Mouse (Mus musculus) adipose tissue, adult 10 weeks (tissue): ENCODE measurements around the gene Hist1h2ai. TPM values are rescaled to one million over a fixed set of nuclear protein-coding genes. Genes with fewer than 3 reads are reported as not detected.

Source experiments
- polyA plus RNA-seq: library from polyadenylated mRNA; stranded (reverse); fragments of 350-450 nt; fragmentation: Illumina TruSeq; extraction: RNeasy Lipid Tissue Mini Kit (QIAGEN cat#74804); gene quantifications from one replicate; pipeline ENCODE4 v1.2.3, GENCODE M21; 2014; ENCODE audit warnings: low read depth, low replicate concordance

Hist1h2ai gene
- not detected for polyA plus RNA-seq

DNA sequence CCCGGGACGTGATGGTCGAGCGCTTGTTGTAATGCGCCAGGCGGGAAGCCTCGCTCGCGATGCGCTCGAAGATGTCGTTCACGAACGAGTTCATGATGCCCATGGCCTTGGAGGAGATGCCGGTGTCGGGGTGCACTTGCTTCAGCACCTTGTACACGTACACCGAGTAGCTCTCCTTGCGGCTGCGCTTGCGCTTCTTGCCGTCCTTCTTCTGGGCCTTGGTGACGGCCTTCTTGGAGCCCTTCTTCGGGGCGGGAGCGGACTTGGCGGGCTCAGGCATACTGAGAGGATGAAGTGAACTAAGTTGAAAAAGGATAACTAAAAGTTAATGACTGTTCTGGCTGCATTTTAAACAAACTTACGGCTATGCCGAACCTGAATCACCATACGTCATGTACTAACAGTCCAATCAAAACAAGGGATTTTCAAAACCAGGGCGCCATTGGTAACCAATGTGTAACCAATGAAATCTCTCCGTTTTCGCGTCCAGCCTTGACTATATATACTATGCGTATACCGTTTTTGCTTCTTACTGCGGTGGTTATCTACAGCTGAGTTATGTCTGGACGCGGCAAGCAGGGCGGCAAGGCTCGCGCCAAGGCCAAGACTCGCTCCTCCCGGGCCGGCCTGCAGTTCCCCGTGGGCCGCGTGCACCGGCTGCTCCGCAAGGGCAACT, at the start of gene Hist1h2ai, which contains the start of gene Hist1h2bl:
Hist1h2ai (plus strand) TSS at position 559 of the 676 bp plus-strand sequence.
Hist1h2bl (minus strand) TSS at position 280 of the 676 bp plus-strand sequence.

DNA sequence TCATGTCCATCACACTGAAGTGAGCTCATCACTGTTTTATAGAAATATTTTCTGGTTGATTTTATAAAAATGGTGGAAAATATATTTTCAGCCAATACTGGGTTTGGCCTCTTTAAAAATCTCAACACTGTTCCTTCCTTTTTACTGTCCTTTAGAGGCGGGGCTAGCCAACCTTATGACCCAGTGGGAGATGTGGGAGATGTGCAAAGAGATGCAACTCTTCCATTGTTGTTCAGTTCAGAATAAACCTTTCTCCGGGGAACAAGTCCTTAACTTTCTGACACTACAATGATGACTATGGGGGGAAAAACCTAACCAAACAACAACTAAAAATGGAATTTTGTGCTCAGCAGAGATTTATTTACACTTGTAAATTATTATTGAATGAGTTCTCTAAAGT, 38.9 kb upstream of the Hist1h2ai start, which contains the start of gene Olfr1360:
Olfr1360 (minus strand) TSS at position 101 of the 400 bp plus-strand sequence.

DNA sequence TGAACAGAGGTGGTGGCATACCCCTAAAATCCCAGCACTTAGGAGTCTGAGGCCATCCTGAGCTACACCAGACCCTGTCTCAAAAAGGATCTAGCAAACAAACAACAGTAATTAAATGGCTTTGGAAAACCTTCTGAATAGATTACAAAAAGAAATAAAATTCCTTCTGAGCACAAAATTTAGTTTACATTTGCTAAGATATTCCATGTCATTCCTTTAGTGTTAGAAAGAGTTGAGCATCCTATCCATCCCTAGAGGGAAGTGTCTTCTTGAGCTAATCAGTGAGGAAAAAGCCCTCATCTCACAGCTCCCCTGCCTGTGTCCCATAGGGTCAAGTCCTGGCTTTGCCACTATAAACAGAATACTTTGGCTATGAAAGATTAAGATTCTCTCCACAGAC, 18.4 kb upstream of the Hist1h2ai start, which contains the start of gene Olfr1359:
Olfr1359 (plus strand) TSS at position 301 of the 400 bp plus-strand sequence.

DNA sequence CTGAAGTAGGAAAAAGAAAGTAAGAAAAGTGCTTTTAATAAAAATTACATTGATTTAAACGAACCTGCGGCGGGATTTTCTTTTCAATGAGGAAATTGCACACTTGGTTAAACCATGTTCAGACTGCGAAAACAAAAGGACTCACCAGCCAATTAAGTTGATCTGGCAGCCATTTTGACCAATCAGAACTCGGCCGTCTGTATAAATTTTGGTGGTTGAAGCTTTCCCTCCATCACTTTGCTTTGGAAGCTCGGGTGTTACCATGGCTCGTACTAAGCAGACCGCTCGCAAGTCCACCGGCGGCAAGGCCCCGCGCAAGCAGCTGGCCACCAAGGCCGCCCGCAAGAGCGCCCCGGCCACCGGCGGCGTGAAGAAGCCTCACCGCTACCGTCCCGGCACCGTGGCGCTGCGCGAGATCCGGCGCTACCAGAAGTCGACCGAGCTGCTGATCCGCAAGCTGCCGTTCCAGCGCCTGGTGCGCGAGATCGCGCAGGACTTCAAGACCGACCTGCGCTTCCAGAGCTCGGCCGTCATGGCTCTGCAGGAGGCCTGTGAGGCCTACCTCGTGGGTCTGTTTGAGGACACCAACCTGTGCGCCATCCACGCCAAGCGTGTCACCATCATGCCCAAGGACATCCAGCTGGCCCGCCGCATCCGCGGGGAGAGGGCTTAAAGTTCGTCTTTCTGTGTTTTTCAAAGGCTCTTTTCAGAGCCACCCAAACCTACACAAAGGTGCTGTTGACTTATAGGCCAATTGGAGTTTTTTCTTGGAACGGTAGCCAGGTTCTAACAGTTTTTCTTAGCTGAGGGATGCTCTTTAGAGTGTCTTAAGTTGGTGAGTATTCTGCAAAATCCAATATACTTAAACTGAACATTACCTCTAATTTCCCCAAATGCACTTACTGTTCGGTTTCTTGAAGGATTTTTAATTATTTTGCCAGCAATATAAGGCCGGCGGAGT, 1.5 kb downstream of the Hist1h2ai start, which contains the start of gene Hist1h3h:
Hist1h3h (plus strand) TSS at position 263 of the 961 bp plus-strand sequence.

DNA sequence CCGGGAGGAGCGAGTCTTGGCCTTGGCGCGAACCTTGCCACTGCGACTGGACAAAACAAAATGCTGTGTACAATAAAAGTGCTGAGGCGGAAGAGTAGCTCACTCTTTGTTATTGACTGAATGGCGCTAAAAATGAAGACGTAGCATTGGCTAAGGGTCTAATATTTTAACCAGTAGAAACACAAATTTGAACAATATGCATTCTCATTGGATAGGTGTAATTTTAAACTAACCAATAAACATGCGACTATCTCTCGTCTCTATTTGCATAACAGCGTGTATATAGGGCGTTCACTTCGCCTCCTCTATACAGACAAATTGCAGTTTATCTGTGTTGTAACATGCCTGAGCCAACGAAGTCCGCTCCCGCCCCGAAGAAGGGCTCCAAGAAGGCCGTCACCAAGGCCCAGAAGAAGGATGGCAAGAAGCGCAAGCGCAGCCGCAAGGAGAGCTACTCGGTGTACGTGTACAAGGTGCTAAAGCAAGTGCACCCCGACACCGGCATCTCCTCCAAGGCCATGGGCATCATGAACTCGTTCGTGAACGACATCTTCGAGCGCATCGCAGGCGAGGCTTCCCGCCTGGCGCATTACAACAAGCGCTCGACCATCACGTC, 5.6 kb downstream of the Hist1h2ai start, which contains the start of gene Hist1h2bm:
Hist1h2bm (plus strand) TSS at position 288 of the 616 bp plus-strand sequence.

DNA sequence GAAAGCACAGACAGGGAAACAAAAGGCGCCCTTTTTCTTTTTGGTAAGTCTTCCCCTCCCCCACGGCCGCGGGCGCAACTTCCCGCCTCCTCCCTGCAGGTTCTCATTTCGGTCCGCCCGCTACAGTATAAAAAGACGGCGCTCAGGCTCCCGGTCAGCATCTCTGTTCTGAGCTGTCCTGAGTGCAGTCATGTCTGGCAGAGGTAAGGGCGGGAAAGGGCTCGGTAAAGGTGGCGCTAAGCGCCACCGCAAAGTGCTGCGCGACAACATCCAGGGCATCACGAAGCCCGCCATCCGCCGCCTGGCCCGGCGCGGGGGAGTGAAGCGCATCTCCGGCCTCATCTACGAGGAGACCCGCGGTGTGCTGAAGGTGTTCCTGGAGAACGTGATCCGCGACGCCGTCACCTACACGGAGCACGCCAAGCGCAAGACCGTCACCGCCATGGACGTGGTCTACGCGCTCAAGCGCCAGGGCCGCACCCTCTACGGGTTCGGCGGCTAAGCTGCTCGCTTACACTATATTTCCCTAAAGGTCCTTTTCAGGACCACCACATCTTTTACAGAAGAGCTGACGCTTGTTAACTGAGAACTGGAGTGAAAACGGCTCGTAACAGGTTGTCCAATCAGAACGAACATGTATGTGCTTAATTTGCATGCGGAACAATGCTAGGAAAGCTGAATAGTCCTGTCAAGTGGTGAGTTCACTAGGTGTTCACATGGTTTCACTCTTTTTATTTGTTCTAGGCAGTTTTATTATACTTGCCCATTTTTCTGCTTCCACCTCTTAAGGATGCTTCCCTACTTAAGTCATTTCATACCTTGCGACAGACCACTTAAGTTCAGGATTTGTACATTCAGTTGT, 18.9 kb downstream of the Hist1h2ai start, which contains the start of gene Hist1h4j:
Hist1h4j (plus strand) TSS at position 159 of the 862 bp plus-strand sequence.

DNA sequence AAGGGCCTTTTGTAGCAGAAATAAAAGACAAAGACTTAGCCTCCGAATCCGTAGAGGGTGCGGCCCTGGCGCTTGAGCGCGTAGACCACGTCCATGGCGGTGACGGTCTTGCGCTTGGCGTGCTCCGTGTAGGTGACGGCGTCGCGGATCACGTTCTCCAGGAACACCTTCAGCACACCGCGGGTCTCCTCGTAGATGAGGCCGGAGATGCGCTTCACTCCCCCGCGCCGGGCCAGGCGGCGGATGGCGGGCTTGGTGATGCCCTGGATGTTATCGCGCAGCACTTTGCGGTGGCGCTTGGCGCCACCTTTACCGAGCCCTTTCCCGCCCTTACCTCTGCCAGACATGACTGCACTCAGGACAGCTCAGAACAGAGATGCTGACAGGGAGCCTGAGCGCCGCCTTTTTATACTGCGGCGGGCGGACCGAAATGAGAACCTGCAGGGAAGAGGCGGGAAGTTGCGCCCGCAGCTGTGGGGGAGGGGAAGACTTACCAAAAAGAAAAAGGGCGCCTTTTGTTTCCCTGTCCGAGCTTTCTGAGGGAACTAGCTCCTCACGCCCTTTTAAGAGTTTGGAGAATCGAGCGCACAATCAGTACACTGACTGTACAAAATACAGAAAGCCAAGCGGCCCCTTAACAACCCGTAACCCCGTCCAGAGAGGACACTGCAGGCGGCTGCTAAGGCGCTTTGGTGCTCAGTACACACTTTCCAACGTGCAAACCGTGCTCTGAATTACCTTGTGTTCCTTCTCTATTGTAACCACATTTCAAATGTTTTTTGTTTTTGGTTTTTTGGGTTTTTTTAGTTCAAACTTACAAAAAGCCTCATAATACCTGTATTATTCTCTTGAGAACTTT, 34.2 kb downstream of the Hist1h2ai start, which contains the start of gene Hist1h4k:
Hist1h4k (minus strand) TSS at position 347 of the 859 bp plus-strand sequence.

DNA sequence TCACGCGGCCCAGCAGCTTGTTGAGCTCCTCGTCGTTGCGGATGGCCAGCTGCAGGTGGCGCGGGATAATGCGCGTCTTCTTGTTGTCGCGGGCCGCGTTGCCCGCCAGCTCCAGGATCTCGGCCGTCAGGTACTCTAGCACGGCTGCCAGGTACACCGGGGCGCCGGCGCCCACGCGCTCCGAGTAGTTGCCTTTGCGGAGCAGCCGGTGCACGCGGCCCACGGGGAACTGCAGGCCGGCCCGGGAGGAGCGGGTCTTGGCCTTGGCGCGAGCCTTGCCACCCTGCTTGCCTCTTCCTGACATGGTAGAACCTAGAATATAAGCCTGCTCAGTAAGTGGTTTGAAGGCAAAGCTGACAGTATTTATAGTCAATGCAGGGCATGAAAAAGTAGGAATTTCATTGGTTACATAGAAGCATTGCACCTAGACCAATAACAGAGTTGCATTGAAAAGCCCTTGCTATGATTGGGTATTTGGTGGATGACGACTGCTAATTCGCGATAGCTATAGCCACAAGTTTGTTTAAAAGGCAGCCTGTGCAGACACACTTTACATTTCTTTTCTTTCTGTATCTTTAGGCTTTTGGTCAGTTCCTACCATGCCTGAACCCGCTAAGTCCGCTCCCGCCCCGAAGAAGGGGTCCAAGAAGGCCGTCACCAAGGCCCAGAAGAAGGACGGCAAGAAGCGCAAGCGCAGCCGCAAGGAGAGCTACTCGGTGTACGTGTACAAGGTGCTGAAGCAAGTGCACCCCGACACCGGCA, 37.5 kb downstream of the Hist1h2ai start, which contains the start of the genes Hist1h2ak and Hist1h2bn:
Hist1h2ak (minus strand) TSS at position 304 of the 762 bp plus-strand sequence.
Hist1h2bn (plus strand) TSS at position 600 of the 762 bp plus-strand sequence.

Other genes starting within 250 kb of the Hist1h2ai start
- 3.8 TPM for gene Nkapl, start 247.9 kb upstream of the Hist1h2ai start, polyA plus RNA-seq
- gene Zkscan4, start 237.5 kb upstream of the Hist1h2ai start, polyA plus RNA-seq = 3.7 TPM
- gene Gm10065, start 237.0 kb upstream of the Hist1h2ai start, polyA plus RNA-seq = not detected
- gene AK157302, start 221.2 kb upstream of the Hist1h2ai start, polyA plus RNA-seq = 1.2 TPM
- 6.9 TPM for gene Gm11273, start 215.0 kb upstream of the Hist1h2ai start, polyA plus RNA-seq
- gene Zkscan8, start 185.3 kb upstream of the Hist1h2ai start, polyA plus RNA-seq = 8.4 TPM
- gene Olfr1366, start 173.6 kb upstream of the Hist1h2ai start, polyA plus RNA-seq = not detected
- gene Olfr1535, start 156.5 kb upstream of the Hist1h2ai start, polyA plus RNA-seq = not detected
- gene Olfr1364, start 134.7 kb upstream of the Hist1h2ai start, polyA plus RNA-seq = not detected
- not detected for gene Olfr1362, start 102.4 kb upstream of the Hist1h2ai start, polyA plus RNA-seq
- not detected for gene Olfr11, start 73.9 kb upstream of the Hist1h2ai start, polyA plus RNA-seq
- gene Olfr1361, start 53.0 kb upstream of the Hist1h2ai start, polyA plus RNA-seq = not detected
- gene Olfr1360, start 39.0 kb upstream of the Hist1h2ai start, polyA plus RNA-seq = not detected
- not detected for gene Olfr1359, start 18.3 kb upstream of the Hist1h2ai start, polyA plus RNA-seq
- not detected for gene Hist1h2bl, start 279 bp upstream of the Hist1h2ai start, polyA plus RNA-seq
- not detected for gene Hist1h3h, start 1.2 kb downstream of the Hist1h2ai start, polyA plus RNA-seq
- gene Hist1h2bm, start 5.6 kb downstream of the Hist1h2ai start, polyA plus RNA-seq = not detected
- 1.1 TPM for gene Hist1h4j, start 18.6 kb downstream of the Hist1h2ai start, polyA plus RNA-seq
- not detected for gene Hist1h4k, start 34.1 kb downstream of the Hist1h2ai start, polyA plus RNA-seq
- gene Hist1h2ak, start 37.4 kb downstream of the Hist1h2ai start, polyA plus RNA-seq = not detected
- gene Hist1h2bn, start 37.7 kb downstream of the Hist1h2ai start, polyA plus RNA-seq = not detected
- gene Hist1h1b, start 64.2 kb downstream of the Hist1h2ai start, polyA plus RNA-seq = not detected
- gene Hist1h3i, start 66.9 kb downstream of the Hist1h2ai start, polyA plus RNA-seq = not detected
- not detected for gene Hist1h2an, start 70.8 kb downstream of the Hist1h2ai start, polyA plus RNA-seq
- gene Hist1h2bp, start 71.0 kb downstream of the Hist1h2ai start, polyA plus RNA-seq = 1.7 TPM
- gene Hist1h2bq, start 93.8 kb downstream of the Hist1h2ai start, polyA plus RNA-seq = 1.0 TPM
- not detected for gene Hist1h2ao, start 94.0 kb downstream of the Hist1h2ai start, polyA plus RNA-seq
- gene Hist1h4m, start 95.3 kb downstream of the Hist1h2ai start, polyA plus RNA-seq = not detected
- 2.9 TPM for gene Hist1h4n, start 115.8 kb downstream of the Hist1h2ai start, polyA plus RNA-seq
- gene Hist1h2ap, start 117.1 kb downstream of the Hist1h2ai start, polyA plus RNA-seq = not detected
- gene Hist1h2br, start 117.3 kb downstream of the Hist1h2ai start, polyA plus RNA-seq = 0.46 TPM
- gene Zfp184, start 228.7 kb downstream of the Hist1h2ai start, polyA plus RNA-seq = 3.0 TPM